Mouse (Mus musculus) kidney, postnatal 0 days (tissue): ENCODE results near the gene Gm10271. TPM values are rescaled to one million over a fixed set of nuclear protein-coding genes. Genes with fewer than 3 reads are reported as not detected.

Experiments
- ATAC-seq: fragments of 200-750 bp; cut with Nextera tagmentation; replicated peaks from 2 replicates; pipeline ENCODE4 v1.8.0; 2017; ENCODE audit warnings: low read depth, moderate number of reproducible peaks, moderate TSS enrichment, moderate library complexity; ENCODE audit not compliant: low FRiP score
- DNase-seq: peaks from one replicate; pipeline ENCODE4 v3.0.0-alpha.2; 2016; ENCODE audit warnings: low spot score
- H3K27ac ChIP-seq: fragments of 300-500 bp; sonication (generic); 2 replicates; pipeline ENCODE4 v1.5.1; 2014; ENCODE audit warnings: mild to moderate bottlenecking
- H3K27me3 ChIP-seq: fragments of 300-500 bp; sonication (generic); 2 replicates; pipeline ENCODE4 v1.6.1; 2014; ENCODE audit warnings: low read length, mixed read lengths; ENCODE audit not compliant: insufficient read depth
- H3K36me3 ChIP-seq: fragments of 300-500 bp; sonication (generic); 2 replicates; pipeline ENCODE4 v1.6.1; 2014; ENCODE audit warnings: low read length, mixed read lengths; ENCODE audit not compliant: insufficient read depth
- H3K4me1 ChIP-seq: fragments of 300-500 bp; sonication (generic); replicated peaks from 2 replicates; pipeline ENCODE4 v1.6.1; 2014; ENCODE audit warnings: antibody characterized with exemption, low read length, mixed read lengths; ENCODE audit not compliant: insufficient read depth
- H3K4me2 ChIP-seq: fragments of 300-500 bp; sonication (generic); 2 replicates; pipeline ENCODE4 v1.6.1; 2014; ENCODE audit warnings: mild to moderate bottlenecking, low read length, moderate library complexity, mixed read lengths
- H3K4me3 ChIP-seq: fragments of 300-500 bp; sonication (generic); replicated peaks from 2 replicates; pipeline ENCODE4 v1.5.1; 2014; ENCODE audit warnings: low read depth, low read length
- H3K9ac ChIP-seq: fragments of 300-500 bp; sonication (generic); 2 replicates; pipeline ENCODE4 v1.6.1; 2014; ENCODE audit warnings: low read depth, low read length
- H3K9me3 ChIP-seq: fragments of 300-500 bp; sonication (generic); replicated peaks from 2 replicates; pipeline ENCODE4 v1.6.1; 2016; ENCODE audit warnings: low read length, inconsistent platforms, mixed read lengths
- CTCF ChIP-seq: IDR thresholded peaks from 2 replicates; pipeline ENCODE4 v1.5.1; 2016; ENCODE audit warnings: antibody characterized with exemption, low read depth, mild to moderate bottlenecking, moderate library complexity
- WGBS: fragments of 180-500 bp; shearing (Covaris S2); extraction: QIAGEN DNeasy Blood & Tissue Kit; methylation state at CpG from one replicate; pipeline ENCODE4 v1.1.7; 2014; 5-methylcytosine and 5-hydroxymethylcytosine counted together
- polyA plus RNA-seq: library from polyadenylated mRNA; unstranded; fragments of >200 nt; fragmentation: Nextera tagmentation; extraction: Ambion mirVana; gene quantifications from 2 replicates; pipeline ENCODE4 v1.2.1, GENCODE M21; 2015

Gene Gm10271
- polyA plus RNA-seq, 1 experiment from 2014 or later = not detected

DNA sequence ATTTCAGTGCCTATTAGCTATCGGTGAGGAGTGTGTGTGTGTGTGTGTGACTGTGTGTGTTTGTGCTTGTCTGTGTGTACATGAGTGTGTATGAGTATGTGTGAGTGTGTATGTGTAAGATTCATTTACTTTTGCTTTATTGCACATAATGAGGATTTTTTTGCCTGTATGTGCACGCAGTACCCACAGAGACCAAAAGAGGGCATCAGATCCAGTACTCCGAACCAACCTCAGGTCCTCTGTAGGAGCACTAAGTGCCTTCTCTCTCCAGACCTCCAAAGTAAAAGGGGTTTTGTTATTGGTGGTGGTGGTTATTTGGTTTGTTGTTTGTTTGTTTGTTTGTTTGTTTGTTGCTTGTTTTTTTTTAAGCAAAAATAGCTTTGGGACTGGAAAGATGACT, 8.5 kb upstream of the Gm10271 start:
- TF ChIP-seq CTCF = peak; percentile 78
- no peaks in the 10 kb centered on the region for H3K27me3 ChIP-seq
- 71% methylated on average over 3 of the region's 3 CpGs for WGBS
- H3K9ac ChIP-seq = no peak overlapping the region
- 0 out of 2 replicates have a peak, but pooled peaks cover 4% of the 10 kb centered on the region for H3K4me1 ChIP-seq
- H3K4me3 ChIP-seq = no peak overlapping the region
- H3K9me3 ChIP-seq = no peaks in the 10 kb centered on the region
- H3K27ac ChIP-seq = no peak overlapping the region
- peak; percentile 55 for DNase-seq
- no peaks in the 10 kb centered on the region for H3K36me3 ChIP-seq
- no peak for ATAC-seq
- H3K4me2 ChIP-seq = no peak overlapping the region

DNA sequence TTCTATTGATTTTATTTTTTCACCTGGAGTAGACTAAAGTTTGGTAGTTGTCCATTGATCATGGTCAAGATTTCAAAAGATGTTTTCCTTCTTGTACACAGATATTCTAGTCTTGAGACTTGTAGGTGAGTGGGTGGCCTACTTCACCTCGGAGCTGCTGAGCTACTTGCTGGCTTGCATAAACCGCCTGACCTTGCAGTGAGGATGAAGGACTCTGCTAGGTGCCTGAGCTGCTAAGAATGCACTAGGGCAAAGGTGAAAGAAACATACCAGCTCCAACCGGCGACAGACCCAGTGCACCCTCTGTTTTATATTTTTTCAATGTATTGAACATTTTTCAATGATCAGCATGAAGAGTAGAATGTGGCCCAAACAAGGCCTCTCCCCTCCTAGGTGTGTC, 7.9 kb upstream of the Gm10271 start:
- Histone ChIP-seq H3K4me1 (0 out of 2 replicates have a peak, but pooled peaks cover 4% of the 10 kb centered on the region), H3K9me3 (no peaks in the 10 kb centered on the region), H3K9ac (no peak overlapping the region), H3K27me3 (no peaks in the 10 kb centered on the region), H3K27ac (0 out of 2 replicates have a peak overlapping the region, but pooled peaks have one; percentile 16), H3K4me2 (no peak overlapping the region), H3K36me3 (no peaks in the 10 kb centered on the region), H3K4me3 (no peak overlapping the region)
- ATAC-seq (peak; percentile 60; the same call in 1 of the 2 replicates), DNase-seq (no peak)
- WGBS = 78% methylated on average over 4 of the region's 4 CpGs
- TF ChIP-seq CTCF = no peak

DNA sequence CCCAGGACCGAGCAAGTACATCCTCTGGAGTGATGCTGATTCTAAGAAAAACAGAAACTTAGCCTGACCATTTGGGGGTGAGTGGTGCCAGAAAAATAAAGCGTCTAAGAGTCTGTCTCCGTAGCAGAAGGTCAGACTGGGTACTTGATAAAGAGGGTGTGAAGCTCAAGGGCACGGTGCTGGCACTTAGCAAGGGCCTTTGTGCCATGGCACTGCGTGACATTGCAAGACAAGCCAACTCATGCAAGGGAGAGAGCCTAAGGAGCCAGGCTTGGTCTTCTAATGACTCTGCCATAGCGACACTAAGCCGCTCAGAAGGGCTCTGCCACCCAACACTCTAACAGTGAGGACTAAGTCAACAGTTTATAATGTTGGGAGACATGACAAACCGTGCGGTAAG, 6.4 kb upstream of the Gm10271 start:
- TF ChIP-seq CTCF = no peak
- DNase-seq (no peak), ATAC-seq (no peak)
- Histone ChIP-seq H3K9me3 (no peaks in the 10 kb centered on the region), H3K36me3 (no peaks in the 10 kb centered on the region), H3K4me2 (no peak overlapping the region), H3K9ac (no peak overlapping the region), H3K27ac (0 out of 2 replicates have a peak overlapping the region, but pooled peaks have one; percentile 21), H3K4me1 (0 out of 2 replicates have a peak, but pooled peaks cover 4% of the 10 kb centered on the region), H3K4me3 (no peak overlapping the region), H3K27me3 (no peaks in the 10 kb centered on the region)
- 88% methylated on average over 9 of the region's 9 CpGs for WGBS

DNA sequence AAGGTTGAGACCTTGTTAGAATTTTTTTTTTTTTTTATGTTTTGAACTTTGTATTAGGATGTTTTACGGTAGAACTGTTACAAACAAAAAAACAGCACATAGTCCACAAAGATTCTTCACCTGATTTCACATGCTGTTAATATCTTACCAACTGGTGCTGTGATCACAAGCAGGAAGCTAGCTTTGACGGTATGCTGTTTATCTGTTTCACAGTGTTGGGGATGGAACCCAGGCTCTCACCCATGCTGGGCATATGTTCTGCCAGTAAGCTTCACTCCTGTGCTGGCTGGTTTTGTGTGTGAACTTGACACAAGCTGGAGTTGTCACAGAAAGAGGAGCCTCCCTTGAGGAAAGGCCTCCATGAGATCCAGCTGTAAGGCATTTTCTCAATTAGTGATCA, 5.4 kb upstream of the Gm10271 start:
- no peak for TF ChIP-seq CTCF
- DNase-seq (no peak), ATAC-seq (peak; percentile 48; the same call in 1 of the 2 replicates)
- no peak overlapping the region for H3K9ac ChIP-seq
- peak overlapping the region; percentile 75 for H3K27ac ChIP-seq
- no peaks in the 10 kb centered on the region for H3K9me3 ChIP-seq
- no peaks in the 10 kb centered on the region for H3K27me3 ChIP-seq
- 0 out of 2 replicates have a peak, but pooled peaks cover 4% of the 10 kb centered on the region for H3K4me1 ChIP-seq
- no peak overlapping the region for H3K4me3 ChIP-seq
- 65% methylated on average over 2 of the region's 2 CpGs for WGBS
- no peaks in the 10 kb centered on the region for H3K36me3 ChIP-seq
- no peak overlapping the region for H3K4me2 ChIP-seq

DNA sequence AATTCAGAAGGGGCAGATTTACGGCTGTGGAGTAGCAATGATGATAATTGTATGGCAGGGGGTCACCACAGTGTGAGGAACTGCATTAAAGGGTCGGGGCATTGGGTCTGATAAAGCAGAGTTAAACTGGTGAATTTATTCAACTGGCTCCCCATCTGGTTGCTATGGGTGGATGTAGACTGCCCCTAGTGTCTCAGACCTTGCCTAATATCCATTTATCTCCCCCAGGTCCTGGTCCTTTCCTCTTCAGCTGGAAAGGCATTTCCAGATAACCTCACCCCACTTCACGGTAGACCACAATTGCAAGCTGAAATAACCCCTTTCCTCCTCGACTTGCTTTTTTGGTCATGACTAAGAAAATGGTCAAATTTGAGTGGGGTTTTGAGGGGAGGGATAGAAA, 5.0 kb upstream of the Gm10271 start:
- Histone ChIP-seq H3K4me1 (0 out of 2 replicates have a peak, but pooled peaks cover 4% of the 10 kb centered on the region), H3K9me3 (no peaks in the 10 kb centered on the region), H3K4me2 (no peak overlapping the region), H3K9ac (no peak overlapping the region), H3K4me3 (no peak overlapping the region), H3K27ac (peak overlapping the region; percentile 19; the same call in 1 of the 2 replicates), H3K36me3 (no peaks in the 10 kb centered on the region), H3K27me3 (no peaks in the 10 kb centered on the region)
- 26% methylated on average over 4 of the region's 4 CpGs for WGBS
- DNase-seq (no peak), ATAC-seq (peak; percentile 43; the same call in 1 of the 2 replicates)
- peak; percentile 45 for TF ChIP-seq CTCF

DNA sequence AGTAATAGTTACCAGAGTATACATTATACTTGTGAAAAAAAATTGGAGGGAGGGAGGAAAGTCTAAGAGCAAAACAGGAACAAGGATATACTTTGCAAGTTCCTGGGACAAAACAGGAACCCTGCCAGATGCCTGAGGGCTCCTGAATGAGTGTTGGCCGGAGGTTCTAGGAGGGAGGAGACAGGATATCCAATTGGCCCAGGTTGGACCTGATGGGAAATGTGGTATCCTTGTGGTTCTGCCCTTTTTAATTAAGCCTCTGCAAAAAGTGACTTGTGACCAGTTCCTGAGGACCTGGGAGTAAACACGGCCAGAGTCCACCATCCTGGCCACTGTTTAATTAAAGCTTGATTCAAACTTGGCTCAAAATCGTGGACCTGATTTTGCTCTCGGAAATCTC, 3.7 kb downstream of the Gm10271 start:
- Histone ChIP-seq H3K9ac (no peak overlapping the region), H3K9me3 (no peaks in the 10 kb centered on the region), H3K36me3 (no peaks in the 10 kb centered on the region), H3K27ac (no peak overlapping the region), H3K4me2 (no peak overlapping the region), H3K4me1 (no peaks in the 10 kb centered on the region), H3K4me3 (no peak overlapping the region), H3K27me3 (no peaks in the 10 kb centered on the region)
- ATAC-seq = peak; percentile 43; the same call in 1 of the 2 replicates
- DNase-seq = no peak
- 70% methylated on average over 4 of the region's 4 CpGs for WGBS
- no peak for TF ChIP-seq CTCF

DNA sequence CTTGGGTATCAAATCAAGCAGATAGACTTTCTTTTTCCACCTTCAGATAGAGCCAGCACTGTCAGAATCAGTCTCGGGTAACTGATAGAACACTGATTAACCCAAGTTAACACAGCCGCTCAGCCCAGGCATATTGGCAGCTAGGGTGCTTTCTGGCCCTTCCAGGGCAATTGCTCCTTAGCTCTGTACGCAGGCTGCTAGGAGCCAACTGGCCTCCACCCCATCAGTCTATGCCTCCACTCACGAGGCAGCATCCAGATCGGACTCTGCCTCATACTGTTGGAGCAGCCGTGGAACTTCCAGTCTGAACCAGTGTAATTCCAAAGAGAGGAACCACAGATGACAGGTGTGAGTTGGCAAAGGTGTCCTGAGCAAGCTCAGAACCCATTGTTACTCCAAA, 6.3 kb downstream of the Gm10271 start:
- TF ChIP-seq CTCF = no peak
- Histone ChIP-seq H3K27me3 (no peaks in the 10 kb centered on the region), H3K9me3 (no peaks in the 10 kb centered on the region), H3K4me1 (no peaks in the 10 kb centered on the region), H3K4me3 (no peak overlapping the region), H3K4me2 (no peak overlapping the region), H3K36me3 (no peaks in the 10 kb centered on the region), H3K27ac (peak overlapping the region; percentile 57; the same call in 1 of the 2 replicates), H3K9ac (no peak overlapping the region)
- ATAC-seq = peak; percentile 67
- 60% methylated on average over 6 of the region's 6 CpGs for WGBS
- no peak for DNase-seq
